In genomic region chr2:84837107-84837506, GRCm38 (mm10) we compare ENCODE assay signal across 19 mouse cellular contexts. TPM values are rescaled to one million over a fixed set of nuclear protein-coding genes. Genes with fewer than 3 reads are reported as not detected.
DNase-seq lines count a peak whose midpoint lies in the region.
"Had no signal": no experiment of that assay in that cellular context is flagged by ENCODE, and none has a peak within 500 bp of the region (broad histone marks: within the 10 kb centered on the region; RNA-seq: fewer than 3 reads in every experiment).

No protein-coding gene starts in this region.

- peak; percentile 26 for DNase-seq in layer of hippocampus, adult 11-12 months (ENCODE audit: low spot score)
- no peak for DNase-seq in layer of hippocampus, adult 8-10 months (ENCODE audit: low spot score in 2 of 2)
- DNase-seq in A20 (ENCODE audit: low read depth, low spot score) = peak; percentile 95
- peak; percentile 26 for DNase-seq in brain, adult 2 months (ENCODE audit: low read depth, low spot score)
- peak; percentile 68 to 76 for DNase-seq in thymus, adult 18-20 months
- DNase-seq in urinary bladder, adult 2 months (ENCODE audit: low spot score) = no peak
- DNase-seq in urinary bladder, adult 18-20 months (ENCODE audit: low spot score in 2 of 2) = no peak
- no peak for DNase-seq in lung, postnatal 4 days
- DNase-seq: adrenal gland, postnatal 36 days; cerebellum, postnatal 14 days; gastrocnemius, postnatal 14 days; heart, postnatal 14 days; lung, adult 2 months had no signal

RNA-seq across cellular contexts. Expression of gene Slc43a1, which starts 1.5 kb away (rescaled TPM):
- 1 to 10 TPM in 1 of 4 experiments, under 1 TPM in 2, not detected in 1; 0.34 to 1.3 (median 0.63) TPM for total RNA-seq in layer of hippocampus, adult 8-10 months (2022)
- polyA plus RNA-seq in urinary bladder, adult 2 months (2012; rRNA removed) = 11.4 and 12.6 TPM in 2 replicates

RNA-seq across cellular contexts. Expression of gene Timm10, which starts 10.3 kb away (rescaled TPM):
- total RNA-seq in layer of hippocampus, adult 8-10 months (2022) = 10 to 100 TPM; 44.2 to 55.4 (median 50.7) TPM
- polyA plus RNA-seq in urinary bladder, adult 2 months (2012; rRNA removed) = 35.0 and 47.5 TPM in 2 replicates

RNA-seq across cellular contexts. Expression of gene Smtnl1, which starts 14.7 kb away (rescaled TPM):
- not detected for total RNA-seq in layer of hippocampus, adult 8-10 months (2022)
- not detected in 2 replicates for polyA plus RNA-seq in urinary bladder, adult 2 months (2012; rRNA removed)
- total RNA-seq: adrenal gland, postnatal 36 days; layer of hippocampus, postnatal 10 days; left cerebral cortex, postnatal 14 days had no signal
- polyA plus RNA-seq: activated CD4-positive, CD25-positive, alpha-beta regulatory T cell, adult 4 months; forebrain, embryonic 16.5 days; hindbrain, embryonic 14.5 days; neural tube, embryonic 14.5 days had no signal

RNA-seq across cellular contexts. Expression of gene Ube2l6, which starts 38.5 kb away (rescaled TPM):
- total RNA-seq in layer of hippocampus, adult 8-10 months (2022) = 1 to 10 TPM; 5.2 to 9.3 (median 5.6) TPM
- 36.2 and 36.3 TPM in 2 replicates for polyA plus RNA-seq in urinary bladder, adult 2 months (2012; rRNA removed)

RNA-seq across cellular contexts. Expression of gene Rtn4rl2, which starts 49.4 kb away (rescaled TPM):
- 10 to 100 TPM; 63.8 to 85.9 (median 79.0) TPM for total RNA-seq in layer of hippocampus, adult 8-10 months (2022)
- polyA plus RNA-seq in urinary bladder, adult 2 months (2012; rRNA removed) = 1.4 and 1.6 TPM in 2 replicates
- polyA plus RNA-seq: activated CD4-positive, CD25-positive, alpha-beta regulatory T cell, adult 4 months had no signal

Comparison
In these comparisons a context has a peak if more than half of its experiments do, and no peak if none do; other contexts are left out.
1. DNase-seq: peak in layer of hippocampus, adult 11-12 months (single experiment), A20 (single experiment), brain, adult 2 months (single experiment) and thymus, adult 18-20 months (2 of 2); none in layer of hippocampus, adult 8-10 months (0 of 2), urinary bladder, adult 2 months (single experiment), urinary bladder, adult 18-20 months (0 of 2) and lung, postnatal 4 days (0 of 2).